Mouse (Mus musculus) small intestine, adult 2 months (tissue): ENCODE data around the gene Wnk2. TPM values are rescaled to one million over a fixed set of nuclear protein-coding genes. Genes with fewer than 3 reads are reported as not detected.
"Not testable (repeated sequence)": the region's sequence is repeated elsewhere in the genome, so short reads cannot be mapped to it uniquely, and the experiment has no call there.

ENCODE experiments used
- H3K27ac ChIP-seq: fragments of 200-500 bp; 2 replicates; pipeline ENCODE4 v1.5.1; 2012; ENCODE audit warnings: low read depth, low read length, control low read depth, inconsistent platforms; ENCODE audit not compliant: insufficient read depth
- H3K27me3 ChIP-seq: fragments of 200-500 bp; 2 replicates; pipeline ENCODE4 v1.6.1; 2012; ENCODE audit warnings: mild to moderate bottlenecking, moderate library complexity, low read length, inconsistent platforms; ENCODE audit not compliant: control insufficient read depth, insufficient read depth
- H3K36me3 ChIP-seq: fragments of 200-500 bp; 2 replicates; pipeline ENCODE4 v1.6.1; 2012; ENCODE audit warnings: mild to moderate bottlenecking, low read length, control low read depth, inconsistent platforms; ENCODE audit not compliant: control insufficient read depth, insufficient read depth
- H3K4me1 ChIP-seq: fragments of 200-500 bp; 2 replicates; pipeline ENCODE4 v1.6.1; 2012; ENCODE audit warnings: low read length, inconsistent platforms, mixed read lengths; ENCODE audit not compliant: control insufficient read depth, insufficient read depth, insufficient read length
- H3K4me3 ChIP-seq: fragments of 200-500 bp; 2 replicates; pipeline ENCODE4 v1.5.1; 2012; ENCODE audit warnings: low read depth, mild to moderate bottlenecking, control low read depth, inconsistent platforms, low read length, moderate library complexity
- CTCF ChIP-seq: fragments of 200-500 bp; IDR thresholded peaks from 2 replicates; pipeline ENCODE4 v1.5.1; 2012; ENCODE audit warnings: low read depth, mild to moderate bottlenecking, control low read depth, inconsistent platforms, low read length, moderate library complexity, mixed read lengths; ENCODE audit not compliant: insufficient replicate concordance, insufficient read length; ENCODE audit errors: extremely low read depth
- POLR2A ChIP-seq: fragments of 200-500 bp; IDR thresholded peaks from 2 replicates; pipeline ENCODE4 v1.6.1; 2012; ENCODE audit warnings: low read depth, mild to moderate bottlenecking, control low read depth, inconsistent platforms, low read length, moderate library complexity
- WGBS: fragments of 180-500 bp; shearing (Covaris S2); methylation state at CpG from one replicate; pipeline ENCODE4 v1.1.7; 2018; 5-methylcytosine and 5-hydroxymethylcytosine counted together
- polyA plus RNA-seq: library from polyadenylated mRNA; depleted of rRNA; stranded (reverse); fragments of >200 nt; gene quantifications from 2 replicates; pipeline ENCODE4 v1.2.3, GENCODE M21; 2012

The Wnk2 gene
- polyA plus RNA-seq, 1 experiment, result 19.5 TPM

DNA sequence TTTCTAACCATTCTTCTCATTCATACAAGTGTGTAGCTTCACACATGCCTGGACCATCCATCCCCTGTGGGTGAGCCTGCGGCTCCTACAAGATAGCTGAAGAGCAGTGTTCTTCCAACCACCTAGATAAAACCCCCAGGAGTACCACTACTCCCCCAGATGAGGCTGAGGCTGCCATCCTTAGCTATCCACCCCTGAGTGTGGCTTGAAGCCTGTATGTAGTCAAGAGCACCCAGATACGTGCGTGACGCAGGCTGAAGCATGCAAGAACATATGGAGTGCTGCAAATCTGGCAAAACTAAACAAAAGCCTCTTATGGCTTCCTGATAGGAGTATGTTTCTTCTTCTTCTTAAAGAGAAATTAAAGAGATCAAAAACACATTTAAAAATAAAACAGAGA, 78.4 kb downstream of the Wnk2 start:
- Histone ChIP-seq H3K27me3 (no peaks in the 10 kb centered on the region), H3K27ac (no peak overlapping the region), H3K4me3 (no peak overlapping the region), H3K36me3 (peaks cover 18% of the 10 kb centered on the region), H3K4me1 (no peaks in the 10 kb centered on the region)
- TF ChIP-seq POLR2A, result no peak
- WGBS, result 94% methylated on average over 4 of the region's 4 CpGs

DNA sequence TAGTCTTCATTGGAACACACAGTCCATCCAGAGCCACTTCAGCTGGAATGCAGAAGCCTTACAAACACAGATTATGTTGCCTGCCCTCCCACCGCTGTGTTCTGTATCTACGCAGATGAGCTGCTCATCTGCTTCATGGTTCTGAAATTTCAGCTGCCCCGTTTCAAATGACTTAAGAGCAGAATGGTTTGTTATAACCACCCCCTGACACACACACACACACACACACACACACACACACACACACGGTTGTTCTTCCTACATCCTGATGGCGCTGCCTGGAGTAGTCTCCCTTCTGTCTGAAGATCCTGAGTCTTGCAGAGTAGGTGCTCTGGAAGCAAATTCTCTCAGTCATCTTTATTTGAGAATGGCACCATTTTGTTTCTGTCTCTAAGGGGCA, 83.6 kb downstream of the Wnk2 start:
- no peak overlapping the region for H3K27ac ChIP-seq
- H3K4me1 ChIP-seq, result no peaks in the 10 kb centered on the region
- no peak for TF ChIP-seq CTCF
- no peak for TF ChIP-seq POLR2A
- no peaks in the 10 kb centered on the region for H3K27me3 ChIP-seq
- peaks cover 18% of the 10 kb centered on the region for H3K36me3 ChIP-seq
- no peak overlapping the region for H3K4me3 ChIP-seq
- 89% methylated on average over 5 of the region's 5 CpGs for WGBS

DNA sequence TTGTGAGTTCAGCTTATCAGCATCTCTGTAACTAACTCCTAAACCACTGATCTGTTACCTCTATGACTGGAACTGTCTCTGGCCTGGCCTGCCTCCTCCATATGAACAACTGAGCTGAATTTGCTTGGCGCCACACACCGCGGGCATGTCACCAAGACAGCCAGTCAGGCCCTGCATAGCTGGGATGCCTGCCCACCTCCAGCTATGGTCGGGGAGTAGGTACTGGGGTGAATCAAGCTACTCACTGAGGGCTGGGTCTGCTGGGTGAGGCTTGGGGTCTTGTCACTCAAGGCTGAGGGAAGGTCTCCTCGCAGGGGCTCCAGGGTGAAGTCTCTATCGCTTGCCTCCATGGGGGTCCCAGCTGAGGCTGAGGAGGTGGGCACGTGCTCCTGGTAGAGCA, 87.4 kb downstream of the Wnk2 start:
- Histone ChIP-seq H3K27me3 (no peaks in the 10 kb centered on the region), H3K36me3 (peaks cover 7% of the 10 kb centered on the region), H3K4me1 (no peaks in the 10 kb centered on the region), H3K27ac (no peak overlapping the region), H3K4me3 (no peak overlapping the region)
- 95% methylated on average over 7 of the region's 7 CpGs for WGBS
- TF ChIP-seq POLR2A (no peak), CTCF (no peak)

DNA sequence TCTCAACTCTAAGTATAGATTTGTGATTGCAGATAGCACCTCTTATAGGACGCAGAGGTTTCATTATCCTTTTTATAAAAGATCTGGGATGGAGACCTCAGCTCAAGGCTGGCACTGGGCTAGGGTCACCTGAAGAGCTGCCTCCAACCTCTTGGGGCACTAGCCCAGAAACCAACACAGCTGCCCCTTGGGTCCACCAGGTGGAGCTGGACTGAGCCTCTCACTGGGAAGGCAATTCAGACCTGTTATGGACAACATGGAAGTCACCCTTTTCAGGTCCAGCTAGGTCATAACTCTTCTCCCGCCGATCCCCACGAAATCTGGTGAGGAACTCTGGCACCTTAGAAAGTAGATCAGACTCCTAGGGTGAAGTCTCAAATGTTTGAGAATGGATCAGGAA, 89.3 kb downstream of the Wnk2 start:
- Histone ChIP-seq H3K27ac (no peak overlapping the region), H3K4me3 (no peak overlapping the region), H3K4me1 (no peaks in the 10 kb centered on the region), H3K27me3 (no peaks in the 10 kb centered on the region), H3K36me3 (peaks cover 7% of the 10 kb centered on the region)
- 83% methylated on average over 4 of the region's 4 CpGs for WGBS
- peak; percentile 67 for TF ChIP-seq CTCF
- TF ChIP-seq POLR2A, result no peak

DNA sequence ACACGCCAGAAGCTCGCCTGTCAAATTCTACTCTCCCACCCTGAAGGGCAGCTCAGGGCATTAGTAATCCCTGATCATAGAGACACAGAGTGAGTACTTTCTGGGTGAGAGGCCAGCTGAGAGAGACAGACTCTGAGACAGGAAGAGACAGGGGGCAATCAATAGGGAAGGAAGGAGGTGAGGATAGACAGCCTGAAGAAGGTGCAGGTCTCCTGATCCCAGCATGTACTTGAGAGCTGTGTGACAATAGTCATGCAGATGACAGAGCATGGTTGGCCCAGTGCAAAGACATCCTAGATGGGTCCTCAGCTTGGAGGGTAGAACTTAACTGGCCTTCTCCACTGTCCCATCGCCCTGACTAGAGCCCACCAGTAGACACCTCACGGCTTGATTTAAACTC, 91.5 kb downstream of the Wnk2 start:
- 98% methylated on average over 4 of the region's 4 CpGs for WGBS
- Histone ChIP-seq H3K4me1 (no peaks in the 10 kb centered on the region), H3K27me3 (no peaks in the 10 kb centered on the region), H3K36me3 (peaks cover 7% of the 10 kb centered on the region), H3K27ac (no peak overlapping the region), H3K4me3 (no peak overlapping the region)
- no peak for TF ChIP-seq CTCF
- TF ChIP-seq POLR2A, result no peak

DNA sequence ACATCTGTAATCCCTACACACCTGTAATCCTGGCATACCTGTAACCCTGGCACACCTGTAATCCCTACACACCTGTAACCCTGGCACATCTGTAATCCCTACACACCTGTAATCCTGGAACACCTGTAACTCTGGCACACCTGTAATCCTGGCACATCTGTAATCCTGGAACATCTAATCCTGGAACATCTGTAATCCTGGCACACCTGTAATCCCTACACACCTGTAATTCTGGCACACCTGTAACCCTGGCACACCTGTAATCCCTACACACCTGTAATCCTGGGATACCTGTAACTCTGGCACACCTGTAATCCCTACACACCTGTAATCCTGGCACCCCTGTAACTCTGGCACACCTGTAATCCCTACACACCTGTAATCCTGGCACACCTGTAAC, 93.1 kb downstream of the Wnk2 start:
- not testable (repeated sequence) for H3K4me3 ChIP-seq, H3K36me3 ChIP-seq, H3K4me1 ChIP-seq, H3K27me3 ChIP-seq, H3K27ac ChIP-seq

DNA sequence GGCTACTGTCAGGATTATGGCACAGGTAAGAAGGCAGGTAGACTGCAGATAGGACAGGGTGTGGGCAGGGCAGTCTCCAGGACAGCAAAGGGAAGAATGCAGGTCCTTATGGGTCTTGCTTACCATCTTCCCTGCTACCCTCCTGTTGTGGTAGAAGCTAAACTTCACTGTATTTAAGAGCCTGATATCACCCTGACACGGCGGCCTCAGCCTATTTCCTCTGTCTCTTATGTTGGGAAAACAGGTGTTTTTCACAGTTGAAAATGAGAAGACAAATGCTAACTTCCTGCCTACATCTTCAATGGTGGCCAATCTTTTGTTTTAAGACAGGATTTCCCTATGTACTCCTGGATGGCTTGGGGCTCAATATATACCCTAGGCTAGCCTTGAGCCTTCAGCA, 94.5 kb downstream of the Wnk2 start:
- no peaks in the 10 kb centered on the region for H3K4me1 ChIP-seq
- H3K27me3 ChIP-seq, result no peaks in the 10 kb centered on the region
- no peak overlapping the region for H3K27ac ChIP-seq
- H3K4me3 ChIP-seq, result no peak overlapping the region
- peaks cover 4% of the 10 kb centered on the region; the same call in 1 of the 2 replicates for H3K36me3 ChIP-seq
- TF ChIP-seq CTCF, result no peak
- no peak for TF ChIP-seq POLR2A
- WGBS, result 65% methylated on average over 2 of the region's 2 CpGs

DNA sequence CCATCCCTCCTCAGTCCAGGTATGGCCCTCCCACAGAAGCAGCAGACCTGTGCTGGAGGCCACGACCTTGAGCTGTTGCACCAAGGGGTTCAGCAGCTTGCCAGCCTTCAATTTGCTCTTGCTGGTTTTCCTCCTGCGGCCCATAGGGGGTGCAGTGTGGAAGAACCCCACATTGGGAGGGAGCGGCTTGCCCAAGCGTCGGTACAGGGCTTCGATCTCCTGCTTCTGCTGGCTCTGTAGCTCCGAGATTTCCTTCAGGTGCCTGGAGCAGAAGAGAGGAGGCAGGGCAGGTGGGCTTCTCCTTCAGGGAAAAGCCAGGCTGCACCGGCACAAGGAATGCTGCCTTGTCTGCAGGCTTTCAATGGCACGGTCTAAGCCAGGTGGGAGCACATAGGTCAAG, 95.3 kb downstream of the Wnk2 start:
- H3K4me3 ChIP-seq, result no peak overlapping the region
- peak; percentile 48; the same call in 1 of the 2 replicates for TF ChIP-seq CTCF
- TF ChIP-seq POLR2A, result no peak
- WGBS, result 44% methylated on average over 9 of the region's 9 CpGs
- no peaks in the 10 kb centered on the region for H3K27me3 ChIP-seq
- no peak overlapping the region for H3K27ac ChIP-seq
- no peaks in the 10 kb centered on the region for H3K4me1 ChIP-seq
- peaks cover 4% of the 10 kb centered on the region; the same call in 1 of the 2 replicates for H3K36me3 ChIP-seq
